Mouse (Mus musculus): Measurements from ENCODE around the gene Inpp5k. TPM values are rescaled to one million over a fixed set of nuclear protein-coding genes. Genes with fewer than 3 reads are reported as not detected.

The Inpp5k gene
- polyA plus RNA-seq, 1 experiment from 2014 or later, result 40.0 TPM

DNA sequence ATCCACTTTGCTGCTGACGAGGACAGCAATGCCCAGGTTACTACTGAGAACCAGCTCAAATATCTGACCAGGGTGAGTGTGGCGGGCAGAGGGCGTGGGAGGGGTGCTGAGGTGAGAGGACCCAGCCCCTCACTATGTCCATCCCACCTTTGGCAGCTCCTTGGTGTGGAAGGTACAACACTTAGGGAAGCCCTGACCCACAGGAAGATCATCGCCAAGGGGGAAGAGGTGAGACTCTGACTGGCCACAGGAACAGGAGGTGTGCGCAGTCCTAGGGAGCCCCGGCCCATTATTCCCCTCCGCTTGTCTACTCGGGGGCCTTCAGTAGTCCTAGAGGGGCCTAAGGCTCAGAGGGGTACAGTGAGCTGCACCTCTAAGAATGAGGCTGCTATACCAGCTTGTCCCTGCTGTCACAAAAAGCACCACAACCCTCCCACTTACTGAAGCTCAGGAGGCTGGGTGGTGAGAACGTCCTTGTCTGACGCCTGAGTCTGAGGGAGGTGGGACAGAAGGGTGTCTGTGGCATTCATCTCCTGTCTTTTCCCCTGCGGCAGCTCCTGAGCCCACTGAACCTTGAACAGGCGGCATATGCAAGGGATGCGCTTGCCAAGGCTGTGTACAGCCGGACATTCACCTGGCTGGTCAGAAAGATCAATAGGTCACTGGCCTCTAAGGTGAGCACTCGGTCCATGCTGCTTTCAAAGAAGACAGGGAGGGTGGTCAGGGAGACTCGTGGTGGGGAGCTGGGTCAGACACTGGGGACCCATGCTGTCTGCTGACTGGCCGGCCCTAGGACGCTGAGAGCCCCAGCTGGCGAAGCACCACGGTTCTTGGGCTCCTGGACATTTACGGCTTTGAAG is 30.4 kb downstream of the Inpp5k start:
- no peak for ATAC-seq
- H3K36me3 ChIP-seq (ENCODE audit: control insufficient read depth, insufficient read depth, low read length), result peaks cover 4% of the 10 kb centered on the region; the same call in 1 of the 2 replicates

GRCm38 (mm10) chr11:75662131-75662530 is 31.3 kb downstream of the Inpp5k start:
- H3K4me3 ChIP-seq (ENCODE audit: low read depth, low read length), result no peak overlapping the region
- 88% methylated on average over 7 of the region's 7 CpGs for WGBS
- no peak for ATAC-seq
- no peak overlapping the region for H3K27ac ChIP-seq (ENCODE audit: low read length)
- no peaks in the 10 kb centered on the region for H3K9me3 ChIP-seq (replicated peaks; ENCODE audit: control insufficient read depth, low read length, poor library complexity, severe bottlenecking)
- no peaks in the 10 kb centered on the region for H3K4me1 ChIP-seq (ENCODE audit: control insufficient read depth, insufficient read depth, low read length)
- H3K36me3 ChIP-seq (ENCODE audit: control insufficient read depth, insufficient read depth, low read length), result peaks cover 4% of the 10 kb centered on the region; the same call in 1 of the 2 replicates
- H3K4me2 ChIP-seq (ENCODE audit: low read length), result no peak overlapping the region
- no peak overlapping the region for H3K9ac ChIP-seq (ENCODE audit: low read depth, low read length)
- H3K27me3 ChIP-seq (ENCODE audit: control insufficient read depth, insufficient read depth, low read depth, low read length), result no peaks in the 10 kb centered on the region

More for the DNA sequence above, 30.4 kb downstream of the Inpp5k start:
- H3K9ac ChIP-seq (ENCODE audit: low read depth, low read length), result no peak overlapping the region
- no peak overlapping the region for H3K4me3 ChIP-seq (ENCODE audit: low read depth, low read length)
- no peak overlapping the region for H3K27ac ChIP-seq (ENCODE audit: low read length)
- no peaks in the 10 kb centered on the region for H3K27me3 ChIP-seq (ENCODE audit: control insufficient read depth, insufficient read depth, low read depth, low read length)
- H3K4me2 ChIP-seq (ENCODE audit: low read length), result no peak overlapping the region
- H3K4me1 ChIP-seq (ENCODE audit: control insufficient read depth, insufficient read depth, low read length), result no peaks in the 10 kb centered on the region
- 92% methylated on average over 21 of the region's 21 CpGs for WGBS
- H3K9me3 ChIP-seq (replicated peaks; ENCODE audit: control insufficient read depth, low read length, poor library complexity, severe bottlenecking), result no peaks in the 10 kb centered on the region

DNA sequence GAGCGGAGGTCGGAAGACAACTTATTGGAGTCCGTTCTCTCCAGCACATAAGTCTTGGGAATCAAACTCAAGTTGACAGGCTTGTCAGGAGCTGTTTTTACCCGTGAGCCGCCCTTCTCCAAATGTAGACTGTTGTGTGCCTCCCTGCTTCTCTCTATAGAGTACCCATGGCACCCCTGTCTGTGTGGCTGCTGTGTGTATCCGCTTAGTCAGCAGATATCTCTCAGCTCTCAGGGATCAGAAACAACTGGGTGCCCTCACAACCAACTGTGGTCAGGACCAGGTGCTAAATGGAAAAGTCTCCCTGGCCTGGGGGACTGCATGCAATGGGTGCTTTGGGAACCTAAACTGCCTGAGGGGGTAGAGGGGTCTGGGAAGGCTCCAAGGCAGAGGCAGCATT is 35.5 kb downstream of the Inpp5k start:
- Histone ChIP-seq H3K9ac (ENCODE audit: low read depth, low read length) (no peak overlapping the region), H3K27me3 (ENCODE audit: control insufficient read depth, insufficient read depth, low read depth, low read length) (no peaks in the 10 kb centered on the region), H3K9me3 (replicated peaks; ENCODE audit: control insufficient read depth, low read length, poor library complexity, severe bottlenecking) (no peaks in the 10 kb centered on the region), H3K4me2 (ENCODE audit: low read length) (no peak overlapping the region), H3K27ac (ENCODE audit: low read length) (no peak overlapping the region), H3K4me1 (ENCODE audit: control insufficient read depth, insufficient read depth, low read length) (no peaks in the 10 kb centered on the region), H3K36me3 (ENCODE audit: control insufficient read depth, insufficient read depth, low read length) (0 out of 2 replicates have a peak, but pooled peaks cover 2% of the 10 kb centered on the region), H3K4me3 (ENCODE audit: low read depth, low read length) (no peak overlapping the region)
- WGBS, result 96% methylated on average over 6 of the region's 6 CpGs
- no peak for ATAC-seq

GRCm38 (mm10) chr11:75668621-75669020 is 37.8 kb downstream of the Inpp5k start:
- ATAC-seq, result no peak
- H3K9me3 ChIP-seq (replicated peaks; ENCODE audit: control insufficient read depth, low read length, poor library complexity, severe bottlenecking), result no peaks in the 10 kb centered on the region
- 85% methylated on average over 3 of the region's 3 CpGs for WGBS

GRCm38 (mm10) chr11:75669176-75669852 is 38.5 kb downstream of the Inpp5k start:
- no peaks in the 10 kb centered on the region for H3K4me1 ChIP-seq (ENCODE audit: control insufficient read depth, insufficient read depth, low read length)
- H3K4me3 ChIP-seq (ENCODE audit: low read depth, low read length), result no peak overlapping the region
- no peak overlapping the region for H3K4me2 ChIP-seq (ENCODE audit: low read length)
- H3K36me3 ChIP-seq (ENCODE audit: control insufficient read depth, insufficient read depth, low read length), result 0 out of 2 replicates have a peak, but pooled peaks cover 2% of the 10 kb centered on the region
- no peaks in the 10 kb centered on the region for H3K27me3 ChIP-seq (ENCODE audit: control insufficient read depth, insufficient read depth, low read depth, low read length)
- no peak overlapping the region for H3K27ac ChIP-seq (ENCODE audit: low read length)
- H3K9me3 ChIP-seq (replicated peaks; ENCODE audit: control insufficient read depth, low read length, poor library complexity, severe bottlenecking), result no peaks in the 10 kb centered on the region
- ATAC-seq, result no peak
- 88% methylated on average over 11 of the region's 11 CpGs for WGBS
- H3K9ac ChIP-seq (ENCODE audit: low read depth, low read length), result no peak overlapping the region

More at GRCm38 (mm10) chr11:75668621-75669020, 37.8 kb downstream of the Inpp5k start:
- H3K4me3 ChIP-seq (ENCODE audit: low read depth, low read length), result no peak overlapping the region
- no peaks in the 10 kb centered on the region for H3K4me1 ChIP-seq (ENCODE audit: control insufficient read depth, insufficient read depth, low read length)
- H3K27ac ChIP-seq (ENCODE audit: low read length), result no peak overlapping the region
- H3K27me3 ChIP-seq (ENCODE audit: control insufficient read depth, insufficient read depth, low read depth, low read length), result no peaks in the 10 kb centered on the region
- H3K9ac ChIP-seq (ENCODE audit: low read depth, low read length), result no peak overlapping the region
- H3K4me2 ChIP-seq (ENCODE audit: low read length), result no peak overlapping the region
- H3K36me3 ChIP-seq (ENCODE audit: control insufficient read depth, insufficient read depth, low read length), result 0 out of 2 replicates have a peak, but pooled peaks cover 2% of the 10 kb centered on the region

- no peak overlapping the region for H3K4me3 ChIP-seq (ENCODE audit: low read depth, low read length)
- no peaks in the 10 kb centered on the region for H3K9me3 ChIP-seq (replicated peaks; ENCODE audit: control insufficient read depth, low read length, poor library complexity, severe bottlenecking)
- ATAC-seq, result no peak
- H3K36me3 ChIP-seq (ENCODE audit: control insufficient read depth, insufficient read depth, low read length), result 0 out of 2 replicates have a peak, but pooled peaks cover 2% of the 10 kb centered on the region
- H3K27me3 ChIP-seq (ENCODE audit: control insufficient read depth, insufficient read depth, low read depth, low read length), result no peaks in the 10 kb centered on the region
- no peaks in the 10 kb centered on the region for H3K4me1 ChIP-seq (ENCODE audit: control insufficient read depth, insufficient read depth, low read length)
- no peak overlapping the region for H3K4me2 ChIP-seq (ENCODE audit: low read length)
- no peak overlapping the region for H3K27ac ChIP-seq (ENCODE audit: low read length)
- no peak overlapping the region for H3K9ac ChIP-seq (ENCODE audit: low read depth, low read length)
- WGBS, result 91% methylated on average over 12 of the region's 12 CpGs
Measured at GRCm38 (mm10) chr11:75669853-75670200, 39.0 kb downstream of the Inpp5k start.

DNA sequence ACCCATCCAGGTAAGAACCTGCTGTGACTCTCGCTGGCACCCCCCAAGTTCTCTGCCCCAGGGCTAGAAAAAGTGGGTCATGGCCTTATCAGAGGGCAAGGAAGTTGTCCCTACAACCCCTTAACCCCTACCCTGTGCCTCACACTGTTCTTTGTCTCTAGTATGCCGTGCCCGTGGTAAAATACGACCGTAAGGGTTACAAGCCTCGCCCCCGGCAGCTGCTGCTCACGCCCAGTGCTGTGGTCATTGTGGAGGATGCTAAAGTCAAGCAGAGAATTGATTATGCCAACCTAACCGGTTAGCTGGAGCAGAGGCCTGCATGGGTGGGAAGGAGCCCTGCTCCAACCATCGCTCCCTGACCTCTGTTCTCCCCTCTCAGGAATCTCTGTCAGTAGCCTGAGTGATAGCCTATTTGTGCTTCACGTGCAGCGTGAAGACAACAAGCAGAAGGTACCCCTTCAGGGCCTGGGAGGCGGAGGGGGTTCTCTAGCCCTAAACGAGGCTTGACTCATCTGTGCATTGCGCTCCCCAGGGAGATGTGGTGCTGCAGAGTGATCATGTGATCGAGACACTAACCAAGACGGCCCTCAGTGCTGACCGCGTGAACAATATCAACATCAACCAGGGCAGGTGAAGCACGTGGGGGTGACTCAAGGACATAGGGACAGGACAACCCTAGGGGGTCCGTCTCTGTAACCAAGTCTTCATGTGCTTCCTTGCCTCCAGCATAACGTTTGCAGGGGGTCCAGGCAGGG is 40.8 kb downstream of the Inpp5k start:
- Histone ChIP-seq H3K36me3 (ENCODE audit: control insufficient read depth, insufficient read depth, low read length) (no peaks in the 10 kb centered on the region), H3K4me1 (ENCODE audit: control insufficient read depth, insufficient read depth, low read length) (no peaks in the 10 kb centered on the region), H3K27ac (ENCODE audit: low read length) (no peak overlapping the region), H3K4me3 (ENCODE audit: low read depth, low read length) (no peak overlapping the region), H3K4me2 (ENCODE audit: low read length) (no peak overlapping the region), H3K27me3 (ENCODE audit: control insufficient read depth, insufficient read depth, low read depth, low read length) (no peaks in the 10 kb centered on the region), H3K9ac (ENCODE audit: low read depth, low read length) (no peak overlapping the region), H3K9me3 (replicated peaks; ENCODE audit: control insufficient read depth, low read length, poor library complexity, severe bottlenecking) (no peaks in the 10 kb centered on the region)
- 84% methylated on average over 22 of the region's 22 CpGs for WGBS
- ATAC-seq, result no peak

GRCm38 (mm10) chr11:75673411-75673810 is 42.6 kb downstream of the Inpp5k start:
- Histone ChIP-seq H3K27me3 (ENCODE audit: control insufficient read depth, insufficient read depth, low read depth, low read length) (no peaks in the 10 kb centered on the region), H3K27ac (ENCODE audit: low read length) (no peak overlapping the region), H3K36me3 (ENCODE audit: control insufficient read depth, insufficient read depth, low read length) (no peaks in the 10 kb centered on the region), H3K9me3 (replicated peaks; ENCODE audit: control insufficient read depth, low read length, poor library complexity, severe bottlenecking) (no peaks in the 10 kb centered on the region), H3K9ac (ENCODE audit: low read depth, low read length) (no peak overlapping the region), H3K4me1 (ENCODE audit: control insufficient read depth, insufficient read depth, low read length) (no peaks in the 10 kb centered on the region), H3K4me2 (ENCODE audit: low read length) (no peak overlapping the region), H3K4me3 (ENCODE audit: low read depth, low read length) (no peak overlapping the region)
- no peak for ATAC-seq
- whole genome bisulfite sequencing, result 94% methylated on average over 5 of the region's 5 CpGs
